Mouse (Mus musculus) C2C12 (cell line): ENCODE measurements around the gene Trip10. TPM values are rescaled to one million over a fixed set of nuclear protein-coding genes. Genes with fewer than 3 reads are reported as not detected.

Experiments used
- H3K27me3 ChIP-seq: one replicate; pipeline ENCODE4 v1.6.1; 2011; ENCODE audit not compliant: control insufficient read depth, insufficient read depth, insufficient read length
- H3K36me3 ChIP-seq: one replicate; pipeline ENCODE4 v1.6.1; 2011; ENCODE audit not compliant: control insufficient read depth, insufficient read depth
- H3K4me3 ChIP-seq: one replicate; pipeline ENCODE4 v1.5.1; 2011; ENCODE audit warnings: mild to moderate bottlenecking, control low read depth; ENCODE audit not compliant: poor library complexity, insufficient read depth, severe bottlenecking
- H3K79me2 ChIP-seq: one replicate; pipeline ENCODE4 v1.6.1; 2011; ENCODE audit not compliant: control insufficient read depth, insufficient read depth
- H3K79me3 ChIP-seq: one replicate; pipeline ENCODE4 v1.6.1; 2011; ENCODE audit warnings: low read depth, control low read depth
- H3ac ChIP-seq: one replicate; pipeline ENCODE3; 2011; ENCODE audit warnings: low read depth; ENCODE audit not compliant: control insufficient read depth, insufficient read length
- CEBPB ChIP-seq: IDR thresholded peaks from one replicate; pipeline ENCODE4 v1.6.1; 2011; ENCODE audit warnings: low read depth, mild to moderate bottlenecking, control low read depth, moderate library complexity
- CTCF ChIP-seq: IDR thresholded peaks from one replicate; pipeline ENCODE4 v1.5.1; 2011; ENCODE audit not compliant: control insufficient read depth, insufficient read depth, insufficient read length
- FOSL1 ChIP-seq: IDR thresholded peaks from one replicate; pipeline ENCODE4 v1.8.0; 2011; ENCODE audit warnings: mild to moderate bottlenecking, low read length; ENCODE audit not compliant: poor library complexity, insufficient read depth, severe bottlenecking
- MAX ChIP-seq: IDR thresholded peaks from one replicate; pipeline ENCODE4 v1.6.1; 2011; ENCODE audit warnings: mild to moderate bottlenecking, control low read depth
- MYOD1 ChIP-seq: IDR thresholded peaks from one replicate; pipeline ENCODE4 v1.6.1; 2011; ENCODE audit warnings: low read depth; ENCODE audit not compliant: control insufficient read depth, insufficient read length
- MYOG ChIP-seq: IDR thresholded peaks from one replicate; pipeline ENCODE4 v1.6.1; 2011; ENCODE audit not compliant: control insufficient read depth, insufficient read length; ENCODE audit errors: extremely low read depth
- USF1 ChIP-seq: IDR thresholded peaks from one replicate; pipeline ENCODE4 v1.6.1; 2011; ENCODE audit warnings: low read depth, mild to moderate bottlenecking, control low read depth, moderate library complexity
- long read RNA-seq, 2 experiments: library from polyadenylated mRNA; unstranded; transcript quantifications; one replicate each; pipeline ENCODE4 v2.0.0; 2019 to 2020
- polyA plus RNA-seq: library from polyadenylated mRNA; unstranded; fragments of >200 nt; fragmentation: generic; extraction: Trizol; gene quantifications from one replicate; pipeline ENCODE4 v1.2.1, GENCODE M21; 2012; ENCODE audit warnings: missing spikeins

The Trip10 gene
- polyA plus RNA-seq = 45.7 TPM
- long read RNA-seq, experiment 1, transcript Trip10-201 (14 exons, 2,224 nt) = major isoform, 17 of 38 reads
- long read RNA-seq, experiment 1, transcript Trip10-207 (14 exons, 2,016 nt) = minor isoform, 8 of 38 reads
- long read RNA-seq, experiment 1, partial matches to known transcripts = 6 of 38 reads
- long read RNA-seq, experiment 1, other reads (novel, unspliced or antisense) = 6 of 38 reads
- long read RNA-seq, experiment 2, transcript Trip10-205 (15 exons, 2,136 nt) = minor isoform, 11 of 268 reads
- long read RNA-seq, experiment 2, transcript Trip10-201 (14 exons, 2,224 nt) = major isoform, 124 of 268 reads
- long read RNA-seq, experiment 2, transcript Trip10-207 (14 exons, 2,016 nt) = minor isoform, 96 of 268 reads
- long read RNA-seq, experiment 2, transcript Trip10-202 (15 exons, 1,812 nt) = minor isoform, 6 of 268 reads
- long read RNA-seq, experiment 2, partial matches to known transcripts = 4 of 268 reads
- long read RNA-seq, experiment 2, other reads (novel, unspliced or antisense) = 26 of 268 reads

DNA sequence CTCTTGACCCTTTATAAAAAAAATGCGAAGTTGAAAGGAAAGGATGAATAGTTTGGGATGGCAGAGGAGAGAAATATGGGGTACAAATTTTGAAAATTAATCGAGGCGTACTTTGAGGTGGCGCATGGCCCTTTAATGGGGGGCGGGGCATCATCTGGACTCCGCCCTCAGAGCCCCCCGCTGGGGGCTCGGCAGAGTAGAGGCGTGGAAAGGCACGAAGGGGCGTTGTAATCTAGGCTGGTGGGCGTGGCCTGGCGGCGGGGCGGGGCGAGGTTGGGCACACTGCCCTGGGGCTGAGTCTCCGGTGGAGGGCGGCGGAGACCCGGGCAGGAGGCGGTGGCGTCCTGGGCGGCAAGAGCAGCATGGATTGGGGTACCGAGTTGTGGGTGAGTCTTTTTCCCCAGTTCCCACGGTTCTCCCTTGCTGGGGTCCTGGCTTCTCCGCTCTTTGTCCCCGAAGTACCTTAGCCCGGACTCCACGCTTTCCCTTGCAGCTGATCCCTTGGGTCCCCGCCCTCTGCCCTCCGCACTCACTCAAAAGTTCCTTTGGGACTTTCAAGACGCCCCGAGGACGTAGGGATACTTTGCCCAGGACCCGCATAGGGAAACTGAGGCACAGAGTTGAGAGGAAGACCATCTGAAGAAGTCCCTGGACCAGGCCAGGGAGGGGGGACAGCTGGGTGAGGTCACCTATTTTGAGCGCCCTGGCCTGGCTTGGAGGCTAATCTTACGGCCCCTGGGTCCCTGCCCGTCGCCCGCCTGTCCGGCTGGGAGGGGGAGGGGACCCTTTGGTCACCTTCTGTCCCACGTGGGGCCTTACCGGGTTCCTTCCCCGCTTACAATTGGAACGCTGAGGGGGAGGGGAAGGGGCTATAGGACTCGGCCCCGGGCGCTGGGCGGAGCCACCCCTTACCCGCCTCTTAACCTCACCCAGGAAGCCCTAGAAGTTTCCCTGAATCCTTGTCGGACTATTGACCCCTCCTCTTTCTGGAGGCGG lies at the start of gene Trip10:
Gene Trip10, plus strand, starts transcription at position 270 of the 996 bp plus-strand sequence.
- Histone ChIP-seq H3K36me3 (peaks cover 12% of the 10 kb centered on the region), H3K27me3 (no peaks in the 10 kb centered on the region), H3K4me3 (peak within 1 kb of the TSS; percentile 83), H3K79me2 (peaks cover 41% of the 10 kb centered on the region), H3K79me3 (peaks cover 24% of the 10 kb centered on the region), H3ac (peak within 1 kb of the TSS; percentile 85)
- TF ChIP-seq MAX (no peak), USF1 (peak; percentile 60), CTCF (peak; percentile 4), FOSL1 (no peak)

DNA sequence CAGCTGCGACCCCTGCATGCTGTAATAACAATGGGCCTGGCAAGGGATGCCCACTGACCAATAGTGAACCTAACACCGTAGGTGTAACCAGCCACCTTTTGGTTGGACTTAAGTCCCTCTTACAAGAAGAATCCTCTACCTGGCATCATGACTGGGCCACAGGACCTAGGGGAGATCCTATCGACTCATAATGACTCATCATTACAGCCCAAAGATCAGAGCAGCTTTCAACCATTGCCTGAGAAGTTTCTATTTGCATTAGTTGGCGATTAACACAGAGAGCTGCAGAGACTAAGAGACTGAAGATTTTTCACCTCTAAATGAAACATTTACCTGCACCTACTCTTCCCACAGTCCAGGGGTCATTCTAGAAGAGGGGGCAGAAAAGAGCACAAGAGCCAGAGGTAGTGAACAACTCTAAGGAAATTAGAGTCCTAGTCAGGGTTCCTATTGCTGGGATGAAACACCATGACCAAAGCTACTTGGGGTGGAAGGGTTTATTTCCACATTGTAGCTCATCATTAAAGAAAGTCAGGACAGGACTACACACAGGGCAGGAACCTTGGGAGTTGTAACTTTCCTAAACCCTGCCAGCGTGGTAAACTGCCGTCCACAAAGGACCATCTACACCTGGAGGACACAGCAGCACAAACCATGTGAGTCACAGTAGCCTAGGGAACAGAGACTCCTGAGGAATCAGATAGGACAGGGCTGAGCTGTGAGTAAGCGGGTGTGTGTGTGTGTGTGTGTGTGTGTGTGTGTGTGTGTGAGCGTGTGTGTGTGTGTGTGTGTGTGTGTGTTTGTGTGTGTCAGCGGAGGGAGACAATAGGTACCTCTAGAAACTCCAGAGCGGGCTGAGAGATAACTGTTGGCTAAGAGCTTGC lies 47.2 kb upstream of the Trip10 start:
- Histone ChIP-seq H3K27me3 (peaks cover 4% of the 10 kb centered on the region), H3K4me3 (no peak overlapping the region), H3ac (no peak overlapping the region), H3K79me2 (no peaks in the 10 kb centered on the region), H3K36me3 (no peaks in the 10 kb centered on the region), H3K79me3 (no peaks in the 10 kb centered on the region)
- TF ChIP-seq MYOD1 (no peak), CEBPB (no peak), FOSL1 (no peak), CTCF (no peak), MYOG (no peak), USF1 (no peak), MAX (no peak)

DNA sequence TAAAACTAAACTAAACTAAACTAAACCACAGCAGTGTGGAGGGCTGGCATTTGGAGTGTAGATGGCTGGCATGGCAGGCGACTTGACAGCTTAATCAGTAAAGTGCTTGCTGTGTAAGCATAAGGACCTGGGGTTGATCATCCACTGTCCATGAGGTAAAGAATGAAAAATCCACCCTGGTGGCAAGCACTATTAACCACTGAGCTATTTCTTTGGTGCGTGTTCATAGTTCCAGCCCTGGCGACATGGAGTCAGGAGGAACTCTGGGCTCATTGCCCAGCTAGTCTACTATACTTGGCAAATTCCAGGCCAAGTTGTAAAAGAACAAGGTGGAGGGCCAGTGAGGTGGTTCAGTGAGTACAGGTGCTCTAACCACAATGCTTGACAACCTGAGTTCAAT lies 41.3 kb upstream of the Trip10 start:
- Histone ChIP-seq H3K27me3 (peaks cover 14% of the 10 kb centered on the region), H3K36me3 (no peaks in the 10 kb centered on the region), H3K79me3 (no peaks in the 10 kb centered on the region), H3ac (no peak overlapping the region), H3K79me2 (no peaks in the 10 kb centered on the region), H3K4me3 (no peak overlapping the region)
- TF ChIP-seq MYOD1 (no peak), CEBPB (no peak), MYOG (no peak), CTCF (no peak), FOSL1 (no peak), MAX (no peak), USF1 (no peak)

DNA sequence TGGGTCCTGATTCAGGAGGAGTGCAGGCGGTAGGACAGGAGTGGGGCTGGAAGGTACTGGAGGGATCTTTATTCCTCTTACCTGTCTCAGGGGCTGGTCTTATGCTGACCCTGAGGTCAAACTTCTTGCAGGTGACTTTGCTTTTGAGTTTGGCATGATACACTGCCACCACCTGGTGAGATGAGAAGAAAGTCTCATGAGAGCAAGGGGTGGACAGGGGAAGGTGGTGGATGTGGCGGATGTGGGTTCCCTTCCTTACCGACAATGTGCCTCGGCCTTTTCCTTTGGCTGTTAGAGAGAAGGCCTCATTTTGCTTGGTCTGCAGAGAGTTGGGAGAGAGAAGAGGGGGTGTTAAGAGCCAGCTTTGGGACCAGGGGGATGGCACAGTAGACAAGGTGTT lies 39.9 kb upstream of the Trip10 start:
- TF ChIP-seq USF1 (no peak), MYOD1 (no peak), CTCF (no peak), MAX (no peak), FOSL1 (no peak), CEBPB (no peak), MYOG (no peak)
- Histone ChIP-seq H3K27me3 (peaks cover 21% of the 10 kb centered on the region), H3K79me2 (no peaks in the 10 kb centered on the region)

DNA sequence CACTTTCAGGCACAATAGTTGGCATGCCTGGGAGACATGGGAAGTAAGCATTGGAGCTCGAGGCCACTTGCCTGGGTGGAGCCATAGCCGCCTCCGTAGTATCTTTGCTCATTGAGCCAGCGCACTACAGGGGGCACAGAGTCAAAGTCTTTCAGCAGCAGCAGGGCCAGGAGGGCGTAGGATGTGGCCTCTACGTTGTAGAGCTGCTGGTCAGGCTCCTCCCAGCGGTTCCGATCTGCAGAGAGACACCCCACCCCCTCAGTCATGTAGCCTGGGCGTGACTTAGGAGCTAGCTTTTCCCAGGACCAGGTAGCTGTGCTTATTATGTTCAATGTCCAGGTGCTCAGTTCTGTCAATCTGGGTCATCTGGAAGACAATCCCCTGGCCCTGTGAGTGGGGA lies 37.8 kb upstream of the Trip10 start:
- Histone ChIP-seq H3K79me3 (no peaks in the 10 kb centered on the region), H3K27me3 (peaks cover 40% of the 10 kb centered on the region), H3K36me3 (no peaks in the 10 kb centered on the region), H3K4me3 (no peak overlapping the region), H3K79me2 (no peaks in the 10 kb centered on the region), H3ac (no peak overlapping the region)
- TF ChIP-seq FOSL1 = no peak

More for the DNA sequence above, 39.9 kb upstream of the Trip10 start:
- no peak overlapping the region for H3K4me3 ChIP-seq
- H3ac ChIP-seq = no peak overlapping the region
- no peaks in the 10 kb centered on the region for H3K79me3 ChIP-seq
- H3K36me3 ChIP-seq = no peaks in the 10 kb centered on the region
